Mouse (Mus musculus) heart, adult 2 months (tissue): Measurements from ENCODE around the gene Hsd3b7.

Source experiments
- CTCF ChIP-seq: fragments of 200-600 bp; IDR thresholded peaks from 2 replicates; pipeline ENCODE4 v1.8.1; 2022; ENCODE audit warnings: antibody characterized with exemption, mild to moderate bottlenecking, moderate library complexity
- EP300 ChIP-seq: fragments of 200-500 bp; IDR thresholded peaks from 2 replicates; pipeline ENCODE4 v1.6.1; 2011; ENCODE audit warnings: low read depth, low read length, control low read depth; ENCODE audit not compliant: insufficient read depth
- POLR2A ChIP-seq: fragments of 200-500 bp; IDR thresholded peaks from 2 replicates; pipeline ENCODE4 v1.6.1; 2011; ENCODE audit warnings: mild to moderate bottlenecking, low read depth, low read length, control low read depth; ENCODE audit not compliant: insufficient read depth

GRCm38 (mm10) chr7:127753158-127753557 lies 47.2 kb upstream of the Hsd3b7 start:
- no peak for TF ChIP-seq POLR2A
- no peak for TF ChIP-seq CTCF
- TF ChIP-seq EP300, result no peak
